Mouse (Mus musculus) embryonic fibroblast, embryonic 13.5 days (primary cell): ENCODE data around the gene Entpd5.

Experiments
- CTCF ChIP-seq: IDR thresholded peaks from 2 replicates; pipeline ENCODE4 v1.5.1; 2011; ENCODE audit warnings: mild to moderate bottlenecking, control low read depth, low read length, moderate library complexity, borderline replicate concordance; ENCODE audit not compliant: insufficient read depth
- POLR2A ChIP-seq: IDR thresholded peaks from 2 replicates; pipeline ENCODE4 v1.6.1; 2011; ENCODE audit warnings: low read depth, mild to moderate bottlenecking, control low read depth, low read length, moderate library complexity

DNA sequence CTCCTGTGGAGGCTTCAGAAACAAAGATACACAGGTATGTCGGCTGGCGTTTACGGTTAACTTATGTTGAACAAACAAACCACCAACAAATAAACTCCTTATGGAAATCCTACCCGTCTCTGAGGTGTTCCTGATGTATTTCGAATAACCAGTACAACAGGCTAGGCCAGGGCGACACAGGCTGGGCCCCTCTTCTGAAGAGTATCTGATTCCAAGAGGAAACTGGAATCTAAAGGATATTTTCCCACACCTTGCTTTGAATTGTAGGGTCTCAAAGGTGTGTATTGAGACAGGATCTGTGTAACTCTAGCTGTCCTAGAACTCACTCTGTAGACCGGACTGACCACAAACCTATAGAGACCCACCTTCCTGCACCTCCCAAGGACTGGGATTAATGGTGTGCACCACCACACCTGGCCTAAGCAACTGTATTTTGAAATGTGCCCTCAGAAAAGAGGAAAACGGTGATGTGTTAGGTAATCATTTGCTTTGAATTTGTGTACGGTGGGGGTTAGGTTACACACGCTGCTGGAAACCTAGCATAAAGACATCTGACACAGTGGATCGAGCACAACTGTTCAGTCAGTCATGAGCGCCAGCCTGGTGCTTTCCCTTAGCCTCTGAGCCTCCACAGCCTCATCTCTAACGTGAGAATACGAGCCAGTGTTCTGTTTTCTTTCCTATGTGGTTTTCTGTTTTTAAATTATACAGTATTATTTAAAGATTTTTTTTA lies 11.7 kb downstream of the Entpd5 start:
- no peak for TF ChIP-seq CTCF
- no peak for TF ChIP-seq POLR2A
